Mouse (Mus musculus) yolk sac, embryonic 10.5 days (tissue): ENCODE data around the gene Cuedc1.

ENCODE experiments used
- DNase-seq: peaks from one replicate; pipeline ENCODE4 v3.0.0-alpha.2; 2017; ENCODE audit warnings: low spot score

Cuedc1 gene

GRCm38 (mm10) chr11:88240736-88241353 lies 143.0 kb downstream of the Cuedc1 start:
- peak; percentile 24 for DNase-seq

- DNase-seq: peak; percentile 32
These were observed 143.8 kb downstream of the Cuedc1 start for GRCm38 (mm10) chr11:88241468-88242301.
